Mouse (Mus musculus): ENCODE results near the gene Scgb1b2. TPM values are rescaled to one million over a fixed set of nuclear protein-coding genes. Genes with fewer than 3 reads are reported as not detected.

Scgb1b2 gene
- not detected for polyA plus RNA-seq (2012; fragmentation: generic; extraction: Trizol)

DNA sequence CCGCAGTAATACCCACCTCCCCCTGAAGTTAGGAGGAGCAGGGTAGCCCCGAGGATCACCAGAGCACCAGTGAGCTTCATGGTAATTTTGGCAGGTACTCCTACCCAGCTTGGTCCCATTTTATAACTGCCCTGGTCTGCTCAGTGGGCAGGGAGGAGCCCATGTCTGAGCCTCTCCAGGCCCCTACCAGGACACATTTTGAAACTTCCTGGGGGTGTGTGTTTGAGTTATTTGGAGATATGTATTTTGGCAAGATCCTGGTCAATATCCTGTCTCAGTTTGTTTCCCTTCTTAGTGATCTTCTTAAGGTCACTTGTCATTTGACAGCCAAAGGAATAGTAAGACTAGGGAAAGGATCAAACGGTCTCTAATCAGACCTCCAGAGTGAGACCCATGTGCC, at the start of gene Scgb1b2:
Gene Scgb1b2 (minus strand): TSS at position 101 of the 400 bp plus-strand sequence.
- Histone ChIP-seq H3K4me3 (no peak within 1 kb of the TSS), H3K36me3 (ENCODE audit: control insufficient read depth, insufficient read depth) (no peaks in the 10 kb centered on the region), H3K27me3 (ENCODE audit: control insufficient read depth, insufficient read depth, insufficient read length) (no peaks in the 10 kb centered on the region), H3ac (ENCODE audit: control insufficient read depth, insufficient read length) (no peak within 1 kb of the TSS), H3K4me2 (ENCODE audit: low read depth) (no peak within 1 kb of the TSS), H3K79me2 (ENCODE audit: control insufficient read depth, insufficient read depth) (no peaks in the 10 kb centered on the region)
- no peak for TF ChIP-seq REST (IDR thresholded peaks at IDR 0.05; ENCODE audit: insufficient read depth, insufficient read length)
- no peak for TF ChIP-seq POLR2AphosphoS2 (IDR thresholded peaks at IDR 0.05; ENCODE audit: insufficient read length, low read depth)
- TF ChIP-seq USF1 (IDR thresholded peaks at IDR 0.05; ENCODE audit: low read depth) = no peak
- TF ChIP-seq MYOG (IDR thresholded peaks at IDR 0.05; ENCODE audit: control insufficient read depth in 1 of 3, insufficient read depth in 1 of 3, insufficient read length in 2 of 3, low read depth in 2 of 3) = no peak
- TF ChIP-seq MYOD1 (IDR thresholded peaks at IDR 0.05; ENCODE audit: control insufficient read depth in 1 of 3, insufficient read length in 2 of 3, low read depth in 2 of 3) = no peak
- TF ChIP-seq E2F4 (IDR thresholded peaks at IDR 0.05; ENCODE audit: insufficient read depth) = no peak
- TF ChIP-seq TCF12 (IDR thresholded peaks at IDR 0.05; ENCODE audit: insufficient read depth, poor library complexity, severe bottlenecking) = no peak
- no peak for TF ChIP-seq TCF3 (IDR thresholded peaks at IDR 0.05; ENCODE audit: insufficient read length, low read depth)
- no peak for TF ChIP-seq SRF (IDR thresholded peaks at IDR 0.05; ENCODE audit: control insufficient read depth, insufficient read length, low read depth)
- TF ChIP-seq MAX (IDR thresholded peaks at IDR 0.05; ENCODE audit: low read depth) = no peak
- TF ChIP-seq POLR2A (IDR thresholded peaks at IDR 0.05; ENCODE audit: insufficient read length, low read depth) = no peak
- no peak for TF ChIP-seq CEBPB (IDR thresholded peaks at IDR 0.05; ENCODE audit: insufficient read depth, poor library complexity, severe bottlenecking)

DNA sequence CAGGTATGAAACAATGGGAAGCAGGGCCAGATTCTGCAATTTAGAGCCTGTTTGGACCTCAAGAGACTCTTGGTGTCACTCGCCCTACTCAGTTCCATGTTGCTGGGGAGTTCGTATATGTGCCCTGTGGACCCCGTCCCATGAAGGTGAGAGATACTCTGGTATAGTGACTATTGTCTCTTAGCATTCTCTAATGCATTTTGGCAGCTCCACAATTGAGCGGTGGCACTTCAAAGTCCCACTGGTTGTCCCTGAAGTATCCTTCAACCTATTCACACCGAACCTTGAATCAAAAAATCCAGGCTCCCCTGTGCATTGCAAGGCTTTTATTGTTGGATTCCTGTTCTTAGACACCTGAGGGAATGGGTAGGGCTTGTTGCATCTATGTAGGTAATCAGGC, 1.4 kb downstream of the Scgb1b2 start, which contains the start of gene Scgb2b2:
Gene Scgb2b2 (plus strand): TSS at position 301 of the 400 bp plus-strand sequence.
- Histone ChIP-seq H3K4me2 (ENCODE audit: low read depth) (no peak within 1 kb of the TSS), H3K79me2 (ENCODE audit: control insufficient read depth, insufficient read depth) (no peaks in the 10 kb centered on the region), H3K27me3 (ENCODE audit: control insufficient read depth, insufficient read depth, insufficient read length) (no peaks in the 10 kb centered on the region), H3ac (ENCODE audit: control insufficient read depth, insufficient read length) (no peak within 1 kb of the TSS), H3K4me3 (no peak within 1 kb of the TSS), H3K36me3 (ENCODE audit: control insufficient read depth, insufficient read depth) (no peaks in the 10 kb centered on the region)
- TF ChIP-seq MYOG (IDR thresholded peaks at IDR 0.05; ENCODE audit: control insufficient read depth in 1 of 3, insufficient read depth in 1 of 3, insufficient read length in 2 of 3, low read depth in 2 of 3) = no peak
- TF ChIP-seq MAX (IDR thresholded peaks at IDR 0.05; ENCODE audit: low read depth) = no peak
- no peak for TF ChIP-seq CEBPB (IDR thresholded peaks at IDR 0.05; ENCODE audit: insufficient read depth, poor library complexity, severe bottlenecking)
- no peak for TF ChIP-seq REST (IDR thresholded peaks at IDR 0.05; ENCODE audit: insufficient read depth, insufficient read length)
- no peak for TF ChIP-seq E2F4 (IDR thresholded peaks at IDR 0.05; ENCODE audit: insufficient read depth)
- no peak for TF ChIP-seq USF1 (IDR thresholded peaks at IDR 0.05; ENCODE audit: low read depth)
- TF ChIP-seq POLR2AphosphoS2 (IDR thresholded peaks at IDR 0.05; ENCODE audit: insufficient read length, low read depth) = no peak
- no peak for TF ChIP-seq TCF3 (IDR thresholded peaks at IDR 0.05; ENCODE audit: insufficient read length, low read depth)
- TF ChIP-seq POLR2A (IDR thresholded peaks at IDR 0.05; ENCODE audit: insufficient read length, low read depth) = no peak
- TF ChIP-seq SRF (IDR thresholded peaks at IDR 0.05; ENCODE audit: control insufficient read depth, insufficient read length, low read depth) = no peak
- TF ChIP-seq MYOD1 (IDR thresholded peaks at IDR 0.05; ENCODE audit: control insufficient read depth in 1 of 3, insufficient read length in 2 of 3, low read depth in 2 of 3) = no peak

Other genes starting within 250 kb of the Scgb1b2 start
- 31.0 TPM for gene Fxyd5, start 249.3 kb downstream of the Scgb1b2 start, polyA plus RNA-seq (2012; fragmentation: generic; extraction: Trizol)
- gene Fxyd7, start 240.4 kb downstream of the Scgb1b2 start, polyA plus RNA-seq (2012; fragmentation: generic; extraction: Trizol) = not detected
- 8.4 TPM for gene Fxyd1, start 234.6 kb downstream of the Scgb1b2 start, polyA plus RNA-seq (2012; fragmentation: generic; extraction: Trizol)
- gene Lgi4, start 232.5 kb downstream of the Scgb1b2 start, polyA plus RNA-seq (2012; fragmentation: generic; extraction: Trizol) = not detected
- gene Fxyd3, start 215.1 kb downstream of the Scgb1b2 start, polyA plus RNA-seq (2012; fragmentation: generic; extraction: Trizol) = 0.01 TPM
- not detected for gene Hpn, start 176.5 kb downstream of the Scgb1b2 start, polyA plus RNA-seq (2012; fragmentation: generic; extraction: Trizol)
- 4.1 TPM for gene Scn1b, start 164.8 kb downstream of the Scgb1b2 start, polyA plus RNA-seq (2012; fragmentation: generic; extraction: Trizol)
- 25.5 TPM for gene Gramd1a, start 135.9 kb downstream of the Scgb1b2 start, polyA plus RNA-seq (2012; fragmentation: generic; extraction: Trizol)
- gene Scgb2b2, start 1.3 kb downstream of the Scgb1b2 start, polyA plus RNA-seq (2012; fragmentation: generic; extraction: Trizol) = not detected
- gene Scgb2b3, start 70.3 kb upstream of the Scgb1b2 start, polyA plus RNA-seq (2012; fragmentation: generic; extraction: Trizol) = not detected
- not detected for gene Scgb1b3, start 83.8 kb upstream of the Scgb1b2 start, polyA plus RNA-seq (2012; fragmentation: generic; extraction: Trizol)